Mouse (Mus musculus) layer of hippocampus, adult 8-10 months (tissue): ENCODE data around the gene Actr1a. TPM values are rescaled to one million over a fixed set of nuclear protein-coding genes. Genes with fewer than 3 reads are reported as not detected.

Experiments
- DNase-seq, 2 experiments: peaks; one replicate each; pipeline ENCODE4 v3.0.0; 2022; ENCODE audit warnings: low spot score in 2 of 2
- total RNA-seq, 4 experiments: library from RNA; stranded (reverse); gene quantifications; 2 replicates each; pipeline ENCODE4 v1.2.4; 2022

Gene Actr1a
- 100 to 1,000 TPM; 175 to 202 (median 183) TPM for total RNA-seq

- DNase-seq = peak; percentile 95 to 98
These were observed at the start of gene Actr1a for GRCm38 (mm10) chr19:46395109-46396009. TSS of gene Actr1a (minus strand) at chr19:46395748.

DNA sequence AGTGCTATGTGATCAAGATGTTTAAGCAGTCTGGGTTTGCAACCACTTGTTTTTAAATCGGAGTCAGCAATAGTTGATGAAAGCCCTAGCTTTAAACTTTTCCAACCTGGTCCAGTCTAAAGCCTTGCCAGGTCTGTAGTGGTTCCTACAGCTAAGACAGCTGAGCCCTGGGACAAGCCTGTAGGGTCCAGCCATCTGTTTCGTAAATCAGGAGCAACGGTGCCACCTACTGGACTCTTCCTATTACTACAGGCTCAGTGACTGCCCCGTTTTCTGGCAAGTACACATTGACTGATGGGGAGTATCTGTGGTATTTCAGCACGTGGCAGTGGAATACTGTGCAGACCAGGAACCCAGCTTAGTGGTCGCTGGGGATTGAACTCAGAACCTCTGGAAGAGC, 48.7 kb upstream of the Actr1a start:
- DNase-seq = peak; percentile 66 to 78

DNA sequence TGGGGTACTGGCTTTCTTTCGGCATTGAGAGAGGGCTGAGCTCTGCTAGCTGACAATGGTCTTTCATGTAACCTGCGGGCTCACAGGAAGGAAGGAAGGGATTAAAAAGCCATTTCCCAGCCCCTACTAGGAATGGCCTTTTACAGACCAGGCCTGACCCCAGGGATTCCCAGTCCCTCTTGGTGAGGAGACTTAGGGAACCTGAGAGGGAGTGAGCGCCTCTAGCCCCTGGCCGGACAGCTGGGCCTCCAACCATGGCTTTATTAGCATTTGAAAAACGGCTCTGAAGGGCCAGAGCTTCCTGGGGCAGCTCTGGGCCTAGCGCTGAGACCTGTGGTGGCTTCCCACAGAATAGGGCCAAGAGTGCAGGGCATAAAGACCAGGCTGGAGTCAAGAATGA, 48.0 kb upstream of the Actr1a start:
- no peak for DNase-seq

GRCm38 (mm10) chr19:46435492-46435891, 39.9 kb upstream of the Actr1a start:
- no peak for DNase-seq

DNA sequence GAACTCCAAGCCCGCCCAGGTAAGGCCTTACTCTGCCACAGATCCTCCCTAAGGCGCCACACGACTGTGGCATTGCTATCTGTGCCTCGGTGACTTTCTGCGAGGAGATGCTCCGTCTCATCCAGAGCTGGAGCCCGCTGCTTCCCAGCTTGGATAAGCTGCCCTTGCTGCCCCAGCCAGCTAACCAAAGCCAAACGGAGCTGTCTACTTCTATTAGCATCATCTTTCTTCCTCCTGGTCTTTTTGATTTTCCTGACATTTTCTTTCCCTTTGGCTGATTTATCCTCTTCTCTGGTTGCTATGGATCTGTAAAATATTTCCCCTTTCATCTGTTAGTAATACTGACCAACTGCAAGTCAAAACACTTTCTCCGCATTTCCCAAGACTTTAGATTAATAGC, 39.0 kb upstream of the Actr1a start:
- DNase-seq = no peak

DNA sequence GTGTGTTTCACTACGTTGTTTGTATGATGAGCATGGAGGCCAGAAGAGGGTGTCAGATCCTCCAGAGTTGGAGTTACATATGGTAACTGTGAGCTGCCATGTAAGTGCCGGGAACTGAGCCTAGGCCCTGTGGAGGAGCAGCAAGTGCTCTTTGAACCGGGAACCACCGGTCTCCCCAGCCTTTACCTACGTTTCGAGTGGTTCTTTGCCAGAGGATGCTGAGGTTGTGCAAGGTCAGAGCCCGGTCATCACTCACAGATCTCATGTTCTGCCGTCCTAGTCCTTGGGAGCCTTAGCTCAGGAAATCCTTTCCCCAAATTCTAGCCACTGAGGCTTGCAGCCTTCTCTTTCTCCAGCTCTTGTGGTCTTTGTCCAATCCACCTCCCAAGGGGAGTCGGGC, 38.6 kb upstream of the Actr1a start:
- DNase-seq = no peak

DNA sequence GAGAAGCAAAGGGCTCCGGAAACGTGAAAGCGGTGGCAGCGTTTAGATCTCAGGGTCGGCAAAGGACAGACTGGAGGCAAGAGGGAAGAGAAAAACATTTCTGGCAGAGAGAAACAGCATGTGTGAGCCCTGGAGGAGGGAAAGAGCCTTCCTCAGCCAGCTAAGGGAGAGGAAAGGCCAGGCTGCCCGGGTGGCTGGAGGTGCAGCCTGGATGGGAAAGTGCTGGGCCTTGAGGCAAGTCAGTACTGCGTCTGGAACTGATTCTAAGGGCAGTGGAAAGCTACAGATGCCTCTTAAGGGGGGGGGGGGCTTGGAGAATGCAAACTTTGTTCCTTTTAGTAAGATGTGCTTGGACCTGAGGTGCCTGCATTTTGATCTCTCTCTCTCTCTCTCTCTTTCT, 38.2 kb upstream of the Actr1a start:
- DNase-seq = no peak

- no peak for DNase-seq
These were observed 33.7 kb upstream of the Actr1a start for GRCm38 (mm10) chr19:46429250-46429649.

DNA sequence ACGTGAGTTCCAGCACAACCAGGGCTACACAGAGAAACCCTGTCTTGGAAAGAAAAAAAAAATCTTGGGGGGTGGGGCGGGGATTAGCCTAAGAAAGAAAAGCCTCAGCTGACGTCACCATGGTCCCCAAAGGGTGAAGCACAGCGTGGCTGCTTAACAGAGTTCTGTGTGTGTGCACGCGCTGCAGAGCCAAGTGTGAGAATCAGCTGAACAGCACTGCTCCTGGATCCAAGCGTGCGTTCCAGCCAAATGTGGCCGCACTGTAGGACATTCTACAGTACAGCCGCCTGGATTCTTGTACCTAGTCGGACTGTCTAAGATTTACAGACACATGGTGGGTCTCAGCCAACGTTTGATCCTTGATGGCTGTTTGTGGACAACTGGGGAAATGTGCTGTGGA, 30.9 kb upstream of the Actr1a start:
- no peak for DNase-seq

DNA sequence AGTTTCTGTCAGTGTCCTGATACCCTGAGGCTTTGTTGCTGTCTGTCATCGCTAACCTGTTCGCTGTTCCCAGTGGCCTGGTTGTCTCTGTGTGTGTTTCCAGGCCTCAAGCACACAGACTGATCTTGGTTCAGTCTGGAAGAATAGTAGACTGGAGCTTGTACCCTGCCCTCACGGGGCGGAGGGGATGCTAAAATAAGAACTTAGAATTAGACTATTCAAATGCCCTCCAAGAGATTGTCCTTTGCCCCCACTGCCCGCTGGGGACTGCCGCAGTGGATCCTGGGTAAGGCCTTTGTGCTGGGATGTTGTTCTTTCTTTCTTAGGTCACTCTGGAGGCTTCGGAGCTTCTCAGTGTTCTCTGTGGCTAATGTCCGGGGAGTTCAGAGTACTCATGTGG, 29.7 kb upstream of the Actr1a start:
- no peak for DNase-seq

DNA sequence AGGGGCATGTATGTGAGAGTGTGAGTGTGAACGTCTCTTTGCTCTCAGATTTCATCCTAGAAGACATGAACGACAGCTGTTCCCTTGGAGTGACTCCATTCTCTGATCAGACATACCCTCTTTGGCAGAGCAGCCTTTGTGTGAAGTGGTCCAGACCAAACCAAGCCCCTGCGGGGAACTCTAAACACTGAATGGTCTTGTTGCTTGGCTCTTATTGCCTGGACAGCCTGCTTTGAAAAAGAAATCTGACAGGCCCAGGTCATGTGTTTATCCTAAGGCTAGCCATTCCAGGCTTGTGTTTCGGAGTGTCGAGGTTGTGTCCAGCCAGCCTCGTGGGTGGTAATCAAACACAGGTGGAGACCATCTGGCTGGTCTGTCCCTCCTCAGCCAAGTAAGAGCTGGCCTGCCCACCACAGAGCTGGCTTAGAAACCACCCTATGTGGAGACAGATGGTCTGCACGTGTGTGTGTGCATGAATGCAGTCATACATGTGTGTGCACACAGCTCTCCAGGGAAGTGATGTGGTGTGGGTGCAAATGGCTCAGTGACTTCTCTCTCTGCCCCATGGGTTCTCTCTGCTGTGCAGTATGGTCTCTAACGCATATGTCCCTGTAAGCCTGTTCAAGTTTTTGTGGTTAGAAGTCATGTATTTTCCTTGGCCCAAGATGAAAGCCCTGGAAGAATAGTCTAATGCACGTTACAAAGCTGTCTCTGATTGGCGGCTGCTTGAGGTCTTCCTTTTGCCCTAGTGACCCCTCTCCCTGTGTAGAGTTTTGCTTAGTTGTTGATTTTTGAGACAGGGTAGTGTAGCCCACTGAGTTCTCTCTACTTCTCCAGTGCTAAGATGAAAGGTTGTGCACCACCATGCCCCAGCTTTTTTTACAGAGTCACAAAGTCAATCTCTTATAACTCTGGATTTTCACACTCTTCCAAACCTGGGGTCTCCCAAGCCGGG, 27.1 kb upstream of the Actr1a start:
- peak in 1 of 2 experiments; percentile 29 for DNase-seq

DNA sequence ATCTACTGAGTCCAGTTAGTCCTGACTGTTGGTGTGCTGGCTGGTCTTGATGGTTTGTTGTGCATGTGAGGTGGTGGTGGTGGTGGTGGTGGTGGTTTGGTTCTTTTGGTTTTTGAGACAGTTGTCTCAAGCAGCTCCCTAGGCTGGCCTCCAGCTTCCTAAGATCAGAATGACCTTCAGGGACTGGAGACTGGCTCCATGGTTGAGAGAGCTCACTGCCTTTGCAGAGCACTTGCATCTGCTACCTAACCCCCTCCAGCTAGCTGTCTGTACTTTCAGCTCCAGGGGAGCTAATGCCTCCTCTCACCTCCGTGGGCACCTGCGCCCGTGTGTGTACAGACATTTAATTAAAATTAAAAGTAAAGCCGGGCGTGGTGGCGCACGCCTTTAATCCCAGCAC, 24.9 kb upstream of the Actr1a start:
- no peak for DNase-seq

DNA sequence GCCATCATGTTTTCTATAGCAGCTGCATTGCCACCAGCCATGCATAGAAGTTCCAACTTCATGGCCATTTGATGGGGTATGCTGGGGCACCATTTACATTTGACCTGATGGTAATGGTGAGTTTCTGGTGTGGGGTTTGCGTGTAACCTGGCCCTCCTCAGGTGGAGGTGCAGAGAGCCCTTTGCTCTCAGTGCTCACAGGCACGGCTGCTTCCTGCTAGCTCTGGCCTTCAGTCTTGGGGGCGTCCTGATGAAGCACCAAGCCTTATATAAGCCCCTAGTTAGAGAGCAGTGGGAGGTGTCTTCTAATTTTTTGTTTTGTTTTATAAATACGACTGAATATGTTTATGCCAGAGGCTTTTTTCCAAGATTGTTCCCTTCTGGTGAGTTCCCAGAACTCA, 22.5 kb upstream of the Actr1a start:
- DNase-seq = no peak

DNA sequence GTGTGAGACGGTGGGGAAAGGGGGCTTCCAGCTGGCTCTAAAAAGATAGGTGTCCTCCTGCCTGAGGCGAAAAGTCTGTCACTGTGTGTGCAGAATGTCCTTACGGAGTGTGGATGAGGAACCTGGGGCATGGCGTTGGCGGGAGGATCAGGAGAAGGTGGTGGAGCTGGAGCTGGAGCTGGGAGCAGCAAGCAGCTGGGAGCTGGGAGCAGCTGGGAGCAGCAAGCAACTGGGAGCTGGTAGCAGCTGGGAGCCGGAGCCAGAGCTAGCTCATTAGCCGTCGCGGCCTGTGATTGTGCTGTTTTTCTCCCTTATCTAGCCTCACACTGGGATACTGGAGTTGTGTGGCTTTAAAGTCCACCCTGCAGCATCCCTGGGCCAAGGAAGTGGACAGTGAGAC, 20.7 kb upstream of the Actr1a start:
- no peak for DNase-seq

- no peak for DNase-seq
These were observed 18.9 kb upstream of the Actr1a start for GRCm38 (mm10) chr19:46414486-46414885.

DNA sequence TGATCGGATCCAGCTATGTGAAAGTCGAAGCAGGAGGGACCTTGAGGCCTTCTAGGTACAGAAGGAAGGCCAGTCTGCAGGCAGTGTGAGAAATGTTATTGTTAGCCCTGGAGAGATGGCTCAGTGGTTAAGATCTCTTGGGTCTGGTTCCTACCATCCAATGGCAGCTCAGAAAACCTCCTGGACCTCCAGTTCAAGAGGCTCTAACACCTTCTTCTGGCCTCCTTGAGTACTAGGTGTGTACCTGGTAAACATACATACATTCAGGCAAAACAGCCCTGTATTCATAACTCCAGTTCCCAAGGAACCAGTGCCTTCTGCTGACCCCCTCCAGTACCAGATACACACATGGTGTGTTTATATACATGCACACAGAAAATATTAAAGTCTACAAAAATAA, 18.4 kb upstream of the Actr1a start:
- no peak for DNase-seq

- DNase-seq = no peak
These were observed 16.7 kb upstream of the Actr1a start for GRCm38 (mm10) chr19:46412056-46412805.

DNA sequence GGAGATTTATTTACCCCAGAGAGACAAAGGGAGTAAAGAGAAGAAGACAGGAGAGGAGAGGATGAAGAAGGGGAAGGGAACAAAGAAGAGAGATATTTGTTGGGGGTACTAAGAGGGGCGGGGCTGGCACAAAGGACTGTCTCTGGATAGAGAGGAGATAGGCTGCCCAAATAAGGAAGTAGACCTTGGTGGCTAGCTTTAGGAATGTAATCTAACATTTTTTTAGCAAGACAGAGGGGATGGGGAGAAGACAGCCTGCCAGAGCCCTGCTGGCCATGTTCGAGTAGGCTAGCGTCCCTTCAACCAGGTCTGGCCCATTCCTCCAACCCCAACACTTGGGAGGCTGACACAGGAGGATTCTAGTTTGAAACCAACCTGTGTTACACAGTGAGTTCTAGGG, 14.0 kb upstream of the Actr1a start:
- no peak for DNase-seq

DNA sequence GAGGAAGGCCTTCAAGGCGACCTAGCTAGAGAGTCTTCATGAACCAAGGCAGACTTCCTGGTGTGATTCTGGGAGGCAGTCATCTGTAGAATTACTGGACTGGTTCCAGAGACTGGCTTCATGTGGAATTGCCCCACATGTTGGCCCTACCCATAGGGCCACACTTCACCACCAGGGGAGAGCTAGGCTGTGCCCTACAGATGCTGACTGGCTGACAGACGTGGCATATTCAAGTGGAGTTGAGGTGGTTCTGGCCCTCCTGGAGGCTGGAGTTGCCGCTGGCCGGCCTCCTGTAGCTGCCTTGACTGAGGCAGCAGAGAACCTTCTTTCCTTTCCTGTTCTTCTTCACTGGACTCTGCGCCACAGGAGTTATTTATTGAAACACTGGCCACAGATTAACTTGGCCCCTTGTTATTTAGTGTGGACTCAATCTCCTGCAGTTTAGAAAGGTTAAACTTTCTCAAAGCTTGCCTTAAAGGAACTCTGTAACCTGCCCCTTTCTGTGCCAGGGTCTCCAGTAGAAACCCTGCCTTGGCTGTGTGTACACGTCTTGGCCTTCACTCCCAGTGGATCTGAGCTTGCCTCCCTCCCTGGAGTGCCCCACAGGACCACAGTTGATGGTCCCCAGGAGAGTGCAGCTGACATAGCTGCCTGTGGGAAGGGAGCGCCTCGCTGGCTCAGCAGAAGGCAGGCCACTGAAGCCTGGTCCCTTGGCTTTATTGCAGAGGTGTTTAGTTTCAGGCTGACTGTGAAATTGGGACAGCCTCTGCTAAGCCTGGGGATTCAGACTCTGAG, 11.2 kb upstream of the Actr1a start:
- DNase-seq = no peak

DNA sequence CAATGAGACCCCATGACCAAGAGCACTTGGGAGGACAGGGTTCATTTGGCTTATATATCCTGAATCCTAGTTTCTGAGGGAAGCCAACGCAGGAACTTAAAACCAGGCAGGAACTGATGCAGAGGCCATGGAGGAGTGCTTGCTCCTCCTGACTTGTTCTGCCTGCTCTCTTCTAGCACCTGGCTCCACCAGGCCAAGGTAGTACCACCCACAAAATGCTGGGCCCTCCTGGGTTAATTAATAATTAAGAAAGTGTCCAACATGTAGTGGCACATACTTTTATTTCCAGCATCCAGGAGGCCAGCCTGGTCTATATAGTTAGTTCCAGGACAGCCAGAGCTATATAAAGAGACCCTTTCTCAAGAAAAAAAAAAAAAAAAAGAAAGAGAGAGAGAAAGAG, 8.5 kb upstream of the Actr1a start:
- DNase-seq = no peak

DNA sequence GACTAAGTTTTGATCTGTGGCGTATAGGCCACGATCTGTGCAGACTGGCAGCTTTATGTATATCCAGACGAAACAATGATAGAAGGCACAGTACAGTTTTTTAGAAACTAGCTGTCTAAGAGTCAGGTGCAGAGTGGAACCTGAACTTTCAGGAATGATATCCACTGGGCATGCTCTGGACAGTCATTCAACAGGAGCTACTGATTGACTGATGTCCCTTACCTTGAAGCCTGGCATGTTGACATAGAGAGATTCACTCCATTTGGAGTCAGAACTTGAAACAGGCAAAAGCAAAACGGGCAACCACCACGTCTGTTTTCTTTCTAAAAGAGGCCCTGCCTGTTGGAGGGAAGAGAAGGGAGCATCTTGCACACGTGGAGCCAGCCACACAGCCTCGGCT, 5.0 kb upstream of the Actr1a start:
- DNase-seq = no peak
